Mouse (Mus musculus): Measurements from ENCODE around the gene Zfp651. TPM values are rescaled to one million over a fixed set of nuclear protein-coding genes. Genes with fewer than 3 reads are reported as not detected.

Gene Zfp651
- polyA plus RNA-seq, 1 experiment = 16.0 TPM

GRCm38 (mm10) chr9:121760271-121761090 is 1.4 kb downstream of the Zfp651 start:
- Histone ChIP-seq H3K79me3 (ENCODE audit: low read depth) (no peaks in the 10 kb centered on the region), H3K27me3 (ENCODE audit: control insufficient read depth, insufficient read depth, insufficient read length) (no peaks in the 10 kb centered on the region), H3K79me2 (ENCODE audit: control insufficient read depth, insufficient read depth) (no peaks in the 10 kb centered on the region), H3K36me3 (ENCODE audit: control insufficient read depth, insufficient read depth) (peaks cover 5% of the 10 kb centered on the region), H3K4me3 (ENCODE audit: insufficient read depth, poor library complexity, severe bottlenecking) (peak overlapping the region; percentile 36), H3ac (ENCODE audit: control insufficient read depth, insufficient read length, low read depth) (peak overlapping the region; percentile 71)
- TF ChIP-seq MAX (IDR thresholded peaks at IDR 0.05) = no peak
- no peak for TF ChIP-seq MYOD1 (IDR thresholded peaks at IDR 0.05; ENCODE audit: control insufficient read depth, insufficient read length, low read depth)
- no peak for TF ChIP-seq FOSL1 (IDR thresholded peaks at IDR 0.05; ENCODE audit: insufficient read depth, low read length, poor library complexity, severe bottlenecking)
- peak; percentile 49 for TF ChIP-seq USF1 (IDR thresholded peaks at IDR 0.05; ENCODE audit: low read depth)
- TF ChIP-seq MYOG (IDR thresholded peaks at IDR 0.05; ENCODE audit: control insufficient read depth, extremely low read depth, insufficient read length) = no peak

GRCm38 (mm10) chr9:121761091-121761665 is 2.0 kb downstream of the Zfp651 start:
- Histone ChIP-seq H3K79me3 (ENCODE audit: low read depth) (no peaks in the 10 kb centered on the region), H3K36me3 (ENCODE audit: control insufficient read depth, insufficient read depth) (peaks cover 3% of the 10 kb centered on the region), H3K79me2 (ENCODE audit: control insufficient read depth, insufficient read depth) (no peaks in the 10 kb centered on the region), H3ac (ENCODE audit: control insufficient read depth, insufficient read length, low read depth) (no peak overlapping the region), H3K4me3 (ENCODE audit: insufficient read depth, poor library complexity, severe bottlenecking) (peak overlapping the region; percentile 36), H3K27me3 (ENCODE audit: control insufficient read depth, insufficient read depth, insufficient read length) (no peaks in the 10 kb centered on the region)
- TF ChIP-seq CTCF (IDR thresholded peaks at IDR 0.05; ENCODE audit: control insufficient read depth, insufficient read depth, insufficient read length) (no peak), MAX (IDR thresholded peaks at IDR 0.05) (no peak), FOSL1 (IDR thresholded peaks at IDR 0.05; ENCODE audit: insufficient read depth, low read length, poor library complexity, severe bottlenecking) (no peak), MYOD1 (IDR thresholded peaks at IDR 0.05; ENCODE audit: control insufficient read depth, insufficient read length, low read depth) (no peak), MYOG (IDR thresholded peaks at IDR 0.05; ENCODE audit: control insufficient read depth, extremely low read depth, insufficient read length) (no peak), CEBPB (IDR thresholded peaks at IDR 0.05; ENCODE audit: low read depth) (no peak), USF1 (IDR thresholded peaks at IDR 0.05; ENCODE audit: low read depth) (no peak)

GRCm38 (mm10) chr9:121761787-121762186 is 2.7 kb downstream of the Zfp651 start:
- H3K27me3 ChIP-seq (ENCODE audit: control insufficient read depth, insufficient read depth, insufficient read length) = no peaks in the 10 kb centered on the region
- peaks cover 3% of the 10 kb centered on the region for H3K36me3 ChIP-seq (ENCODE audit: control insufficient read depth, insufficient read depth)

GRCm38 (mm10) chr9:121762248-121762647 is 3.1 kb downstream of the Zfp651 start:
- H3K36me3 ChIP-seq (ENCODE audit: control insufficient read depth, insufficient read depth) = no peaks in the 10 kb centered on the region
- H3ac ChIP-seq (ENCODE audit: control insufficient read depth, insufficient read length, low read depth) = no peak overlapping the region
- H3K79me3 ChIP-seq (ENCODE audit: low read depth) = no peaks in the 10 kb centered on the region
- H3K27me3 ChIP-seq (ENCODE audit: control insufficient read depth, insufficient read depth, insufficient read length) = no peaks in the 10 kb centered on the region
- no peaks in the 10 kb centered on the region for H3K79me2 ChIP-seq (ENCODE audit: control insufficient read depth, insufficient read depth)
- TF ChIP-seq MYOD1 (IDR thresholded peaks at IDR 0.05; ENCODE audit: control insufficient read depth, insufficient read length, low read depth) = no peak
- no peak for TF ChIP-seq MYOG (IDR thresholded peaks at IDR 0.05; ENCODE audit: control insufficient read depth, extremely low read depth, insufficient read length)
- TF ChIP-seq FOSL1 (IDR thresholded peaks at IDR 0.05; ENCODE audit: insufficient read depth, low read length, poor library complexity, severe bottlenecking) = no peak
- TF ChIP-seq USF1 (IDR thresholded peaks at IDR 0.05; ENCODE audit: low read depth) = no peak
- no peak for TF ChIP-seq CTCF (IDR thresholded peaks at IDR 0.05; ENCODE audit: control insufficient read depth, insufficient read depth, insufficient read length)
- no peak for TF ChIP-seq CEBPB (IDR thresholded peaks at IDR 0.05; ENCODE audit: low read depth)
- TF ChIP-seq MAX (IDR thresholded peaks at IDR 0.05) = no peak
- no peak overlapping the region for H3K4me3 ChIP-seq (ENCODE audit: insufficient read depth, poor library complexity, severe bottlenecking)

More at GRCm38 (mm10) chr9:121761787-121762186, 2.7 kb downstream of the Zfp651 start:
- Histone ChIP-seq H3K79me2 (ENCODE audit: control insufficient read depth, insufficient read depth) (no peaks in the 10 kb centered on the region), H3K4me3 (ENCODE audit: insufficient read depth, poor library complexity, severe bottlenecking) (no peak overlapping the region), H3K79me3 (ENCODE audit: low read depth) (no peaks in the 10 kb centered on the region), H3ac (ENCODE audit: control insufficient read depth, insufficient read length, low read depth) (no peak overlapping the region)
- TF ChIP-seq MYOG (IDR thresholded peaks at IDR 0.05; ENCODE audit: control insufficient read depth, extremely low read depth, insufficient read length) (no peak), MYOD1 (IDR thresholded peaks at IDR 0.05; ENCODE audit: control insufficient read depth, insufficient read length, low read depth) (no peak), FOSL1 (IDR thresholded peaks at IDR 0.05; ENCODE audit: insufficient read depth, low read length, poor library complexity, severe bottlenecking) (no peak)

- H3ac ChIP-seq (ENCODE audit: control insufficient read depth, insufficient read length, low read depth) = no peak overlapping the region
- TF ChIP-seq CEBPB (IDR thresholded peaks at IDR 0.05; ENCODE audit: low read depth) = no peak
- no peak for TF ChIP-seq MAX (IDR thresholded peaks at IDR 0.05)
- TF ChIP-seq CTCF (IDR thresholded peaks at IDR 0.05; ENCODE audit: control insufficient read depth, insufficient read depth, insufficient read length) = no peak
- TF ChIP-seq FOSL1 (IDR thresholded peaks at IDR 0.05; ENCODE audit: insufficient read depth, low read length, poor library complexity, severe bottlenecking) = no peak
- no peak for TF ChIP-seq USF1 (IDR thresholded peaks at IDR 0.05; ENCODE audit: low read depth)
- no peak for TF ChIP-seq MYOD1 (IDR thresholded peaks at IDR 0.05; ENCODE audit: control insufficient read depth, insufficient read length, low read depth)
- TF ChIP-seq MYOG (IDR thresholded peaks at IDR 0.05; ENCODE audit: control insufficient read depth, extremely low read depth, insufficient read length) = no peak
Measured at GRCm38 (mm10) chr9:121762761-121763160, 3.6 kb downstream of the Zfp651 start.

More at GRCm38 (mm10) chr9:121762761-121763160, 3.6 kb downstream of the Zfp651 start:
- Histone ChIP-seq H3K27me3 (ENCODE audit: control insufficient read depth, insufficient read depth, insufficient read length) (no peaks in the 10 kb centered on the region), H3K79me2 (ENCODE audit: control insufficient read depth, insufficient read depth) (no peaks in the 10 kb centered on the region), H3K79me3 (ENCODE audit: low read depth) (no peaks in the 10 kb centered on the region), H3K4me3 (ENCODE audit: insufficient read depth, poor library complexity, severe bottlenecking) (no peak overlapping the region), H3K36me3 (ENCODE audit: control insufficient read depth, insufficient read depth) (no peaks in the 10 kb centered on the region)
